Mouse (Mus musculus) spleen, adult 2 months (tissue): ENCODE data around the gene Gm20721. TPM values are rescaled to one million over a fixed set of nuclear protein-coding genes. Genes with fewer than 3 reads are reported as not detected.
A peak's percentile ranks its signal among the peaks of the same experiment; 100 is the strongest.

Experiments used
- DNase-seq, 2 experiments: peaks; one replicate each; pipeline versions ENCODE4 v3.0.0 to v3.0.0-alpha.2; 2012 to 2021; ENCODE audit warnings: low spot score in 2 of 2, low read depth in 1 of 2
- H3K27ac ChIP-seq: fragments of 200-500 bp; 2 replicates; pipeline ENCODE4 v1.5.1; 2012; ENCODE audit warnings: low read length, inconsistent platforms; ENCODE audit not compliant: insufficient read depth
- H3K27me3 ChIP-seq: fragments of 200-500 bp; 2 replicates; pipeline ENCODE4 v1.6.1; 2012; ENCODE audit warnings: mild to moderate bottlenecking, moderate library complexity, low read length, inconsistent platforms; ENCODE audit not compliant: control insufficient read depth, insufficient read depth
- H3K36me3 ChIP-seq: fragments of 200-500 bp; 2 replicates; pipeline ENCODE4 v1.6.1; 2012; ENCODE audit warnings: mild to moderate bottlenecking, low read length, inconsistent platforms; ENCODE audit not compliant: control insufficient read depth, insufficient read depth
- H3K4me1 ChIP-seq: fragments of 200-500 bp; 2 replicates; pipeline ENCODE4 v1.6.1; 2011; ENCODE audit warnings: inconsistent platforms; ENCODE audit not compliant: control insufficient read depth, insufficient read depth, insufficient read length
- H3K4me3 ChIP-seq: fragments of 200-500 bp; 2 replicates; pipeline ENCODE4 v1.5.1; 2011; ENCODE audit warnings: mild to moderate bottlenecking, inconsistent platforms; ENCODE audit not compliant: insufficient read depth, insufficient read length; ENCODE audit errors: extremely low read depth
- CTCF ChIP-seq: fragments of 200-500 bp; IDR thresholded peaks from 2 replicates; pipeline ENCODE4 v1.5.1; 2011; ENCODE audit warnings: mild to moderate bottlenecking, inconsistent platforms; ENCODE audit not compliant: insufficient read depth, insufficient read length, insufficient replicate concordance; ENCODE audit errors: extremely low read depth
- POLR2A ChIP-seq: fragments of 200-500 bp; IDR thresholded peaks from 2 replicates; pipeline ENCODE4 v1.6.1; 2011; ENCODE audit warnings: low read depth, low read length, inconsistent platforms
- WGBS: fragments of 180-500 bp; shearing (Covaris S2); methylation state at CpG from one replicate; pipeline ENCODE4 v1.1.7; 2018; 5-methylcytosine and 5-hydroxymethylcytosine counted together
- polyA plus RNA-seq: library from polyadenylated mRNA; depleted of rRNA; stranded (reverse); fragments of >200 nt; gene quantifications from 2 replicates; pipeline ENCODE4 v1.2.3, GENCODE M21; 2012

Gene Gm20721
- polyA plus RNA-seq, 1 experiment: 0.09 TPM

DNA sequence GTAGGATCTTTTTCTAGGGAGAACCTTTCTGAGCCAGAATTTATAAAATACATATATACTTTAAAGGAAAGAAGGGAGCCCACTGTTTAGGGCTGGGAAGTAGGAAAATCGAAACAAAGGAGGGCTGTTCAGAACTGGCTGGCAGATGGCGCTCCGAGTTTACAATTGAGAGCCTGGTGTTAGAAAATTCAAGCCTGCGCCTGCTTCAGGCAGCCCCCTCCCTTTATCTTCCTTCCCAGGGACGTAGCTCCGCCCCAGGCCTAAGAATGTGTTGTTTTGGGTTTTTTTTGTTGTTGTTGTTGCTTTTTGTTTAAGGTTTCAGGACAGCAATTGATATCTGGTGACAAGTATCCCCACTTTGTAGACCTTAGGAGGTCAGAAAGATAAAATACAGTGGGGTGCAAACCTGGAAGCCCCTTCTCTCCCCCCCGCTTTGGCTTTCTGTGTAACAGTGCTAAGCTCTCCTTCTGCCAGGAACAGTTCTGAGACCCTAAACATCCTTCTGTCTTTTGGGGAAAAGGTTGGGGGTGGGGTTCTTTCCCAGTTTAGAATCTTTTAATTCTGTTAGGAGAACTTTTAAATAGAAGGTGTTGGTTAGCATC, 35.5 kb downstream of the Gm20721 start:
- Histone ChIP-seq H3K36me3 (no peaks in the 10 kb centered on the region), H3K4me3 (no peak overlapping the region), H3K27me3 (no peaks in the 10 kb centered on the region), H3K27ac (no peak overlapping the region), H3K4me1 (no peaks in the 10 kb centered on the region)
- TF ChIP-seq POLR2A (no peak), CTCF (peak; percentile 69; the same call in 1 of the 2 replicates)
- WGBS: 18% methylated on average over 7 of the region's 7 CpGs
- DNase-seq: peak in 1 of 2 experiments; percentile 55

DNA sequence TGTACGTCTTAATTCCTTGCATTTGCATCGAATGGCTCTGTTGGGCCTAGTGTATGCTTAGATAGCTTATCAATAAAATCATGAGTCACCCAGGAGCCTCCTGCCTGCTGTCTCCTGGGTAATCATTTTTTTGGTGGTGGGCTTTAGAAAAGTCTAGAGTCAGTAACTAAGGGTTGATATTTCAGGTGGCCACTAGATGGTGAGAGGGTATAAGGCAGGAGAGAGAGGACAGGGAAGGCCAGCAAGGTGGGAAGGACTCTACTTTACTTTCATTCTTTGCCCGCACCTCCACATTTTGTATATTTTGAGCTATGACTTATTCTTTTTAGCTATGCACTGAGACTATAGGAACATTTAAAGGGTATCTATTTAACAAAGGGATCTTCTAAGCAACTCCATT, 38.6 kb downstream of the Gm20721 start:
- no peaks in the 10 kb centered on the region for H3K4me1 ChIP-seq
- no peak for DNase-seq
- H3K4me3 ChIP-seq: no peak overlapping the region
- 80% methylated on average over 3 of the region's 3 CpGs for whole genome bisulfite sequencing
- H3K27ac ChIP-seq: no peak overlapping the region
- H3K27me3 ChIP-seq: no peaks in the 10 kb centered on the region
- TF ChIP-seq CTCF (no peak), POLR2A (no peak)
- H3K36me3 ChIP-seq: no peaks in the 10 kb centered on the region

DNA sequence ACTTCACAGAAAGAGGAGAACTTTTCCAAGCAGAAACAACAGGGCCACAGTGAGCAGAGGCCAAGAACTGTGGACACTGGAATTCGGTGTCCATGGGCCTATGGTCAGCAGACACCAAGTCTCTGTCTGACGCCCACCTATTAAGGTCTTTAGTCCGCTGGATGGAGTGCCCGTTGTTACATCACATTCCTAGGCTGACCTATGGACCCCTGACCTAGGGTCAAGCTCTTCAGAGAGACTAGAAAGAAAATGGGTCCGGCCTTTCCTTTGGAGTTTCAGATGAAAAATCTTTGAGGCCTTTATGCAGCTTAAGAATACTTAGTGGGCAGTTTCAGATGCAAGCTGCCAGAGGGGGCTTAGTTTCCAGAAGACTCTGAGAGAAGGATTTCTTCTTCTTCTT, 40.9 kb downstream of the Gm20721 start:
- no peak overlapping the region for H3K4me3 ChIP-seq
- no peak overlapping the region for H3K27ac ChIP-seq
- no peaks in the 10 kb centered on the region for H3K4me1 ChIP-seq
- no peak for TF ChIP-seq CTCF
- no peak for DNase-seq
- H3K36me3 ChIP-seq: no peaks in the 10 kb centered on the region
- H3K27me3 ChIP-seq: no peaks in the 10 kb centered on the region
- WGBS: 71% methylated on average over 5 of the region's 5 CpGs

DNA sequence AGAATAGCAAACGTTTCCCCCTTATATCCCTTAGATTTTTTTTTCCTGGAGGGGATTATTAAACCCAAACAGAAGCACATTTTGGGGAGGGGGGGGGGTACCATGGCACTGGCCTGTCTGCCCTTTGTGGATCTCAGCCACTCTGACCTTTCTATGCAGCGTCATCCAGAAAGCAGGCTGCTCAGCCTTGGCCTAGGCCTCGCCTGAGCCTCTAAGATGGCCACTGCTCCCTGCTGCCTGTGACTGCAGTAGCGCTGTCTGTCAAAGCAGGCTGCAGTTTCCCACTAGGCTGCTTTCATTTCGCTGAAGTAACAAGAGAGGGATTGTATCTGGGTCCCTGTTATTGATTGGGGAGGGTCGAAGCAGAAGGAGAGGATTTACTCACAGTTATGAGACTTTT, 44.0 kb downstream of the Gm20721 start:
- 89% methylated on average over 6 of the region's 6 CpGs for WGBS
- H3K4me3 ChIP-seq: no peak overlapping the region
- no peak for DNase-seq
- no peaks in the 10 kb centered on the region for H3K36me3 ChIP-seq
- H3K4me1 ChIP-seq: peaks cover 3% of the 10 kb centered on the region; the same call in 1 of the 2 replicates
- peaks cover 10% of the 10 kb centered on the region for H3K27me3 ChIP-seq
- no peak overlapping the region for H3K27ac ChIP-seq
- TF ChIP-seq POLR2A (no peak), CTCF (no peak)

DNA sequence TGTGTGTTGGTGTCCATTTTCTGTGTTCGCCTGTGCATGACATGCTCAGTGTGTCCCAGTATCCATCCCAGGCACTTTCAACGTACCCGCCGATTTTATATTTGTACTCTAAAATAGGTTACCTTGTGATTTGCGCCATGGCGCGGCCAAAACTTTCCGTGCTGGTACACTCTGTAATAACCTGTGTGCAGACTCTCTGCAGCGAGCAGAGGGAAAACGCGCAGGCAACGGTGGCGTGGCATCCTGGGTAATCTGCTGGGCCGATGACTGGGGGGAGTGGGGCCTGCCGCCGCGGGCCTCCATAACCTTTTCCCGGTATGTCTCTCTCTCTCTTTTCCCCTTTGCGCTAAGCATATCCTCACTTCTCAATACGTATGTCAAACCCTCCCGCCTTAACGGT, 45.8 kb downstream of the Gm20721 start:
- Histone ChIP-seq H3K36me3 (no peaks in the 10 kb centered on the region), H3K27me3 (peaks cover 10% of the 10 kb centered on the region), H3K4me1 (peaks cover 3% of the 10 kb centered on the region; the same call in 1 of the 2 replicates), H3K4me3 (no peak overlapping the region), H3K27ac (no peak overlapping the region)
- 58% methylated on average over 22 of the region's 22 CpGs for WGBS
- no peak for DNase-seq
- no peak for TF ChIP-seq POLR2A

DNA sequence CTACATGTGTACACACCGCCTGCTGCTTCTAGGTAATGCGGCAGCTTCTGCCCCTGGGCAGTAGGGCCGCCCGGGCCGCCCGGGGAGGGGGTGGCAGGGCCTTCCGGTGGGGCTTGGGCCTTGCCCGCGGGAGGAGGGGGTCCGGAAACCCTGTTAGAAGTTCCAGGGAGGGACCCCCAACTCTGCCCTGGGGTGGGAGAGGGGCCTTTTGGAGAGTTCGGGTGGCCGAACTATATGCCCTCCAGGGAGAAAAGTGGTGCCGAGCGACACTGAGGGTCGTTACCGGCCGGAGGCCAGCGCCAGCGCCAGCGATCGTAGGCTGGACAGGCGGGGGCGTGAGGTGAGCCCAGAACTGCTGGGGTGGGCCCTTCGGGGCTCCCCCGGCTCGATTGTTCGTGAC, 46.3 kb downstream of the Gm20721 start:
- H3K27ac ChIP-seq: no peak overlapping the region
- H3K4me1 ChIP-seq: peaks cover 3% of the 10 kb centered on the region; the same call in 1 of the 2 replicates
- TF ChIP-seq CTCF: no peak
- no peak for TF ChIP-seq POLR2A
- DNase-seq: no peak
- no peaks in the 10 kb centered on the region for H3K36me3 ChIP-seq
- H3K4me3 ChIP-seq: no peak overlapping the region
- peaks cover 10% of the 10 kb centered on the region for H3K27me3 ChIP-seq
- WGBS: 49% methylated on average over 27 of the region's 27 CpGs

DNA sequence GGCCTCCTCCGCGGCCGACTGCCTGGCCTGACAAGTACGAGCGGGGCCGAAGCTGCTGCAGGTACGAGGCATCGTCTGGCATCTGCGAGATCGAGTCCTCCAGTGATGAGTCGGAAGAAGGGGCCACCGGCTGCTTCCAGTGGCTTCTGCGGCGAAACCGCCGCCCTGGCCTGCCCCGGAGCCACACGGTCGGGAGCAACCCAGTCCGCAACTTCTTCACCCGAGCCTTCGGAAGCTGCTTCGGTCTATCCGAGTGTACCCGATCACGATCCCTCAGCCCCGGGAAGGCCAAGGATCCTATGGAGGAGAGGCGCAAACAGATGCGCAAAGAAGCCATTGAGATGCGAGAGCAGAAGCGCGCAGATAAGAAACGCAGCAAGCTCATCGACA, 46.7 kb downstream of the Gm20721 start:
- Histone ChIP-seq H3K4me3 (no peak overlapping the region), H3K27me3 (peaks cover 10% of the 10 kb centered on the region), H3K4me1 (peaks cover 3% of the 10 kb centered on the region; the same call in 1 of the 2 replicates), H3K27ac (no peak overlapping the region), H3K36me3 (no peaks in the 10 kb centered on the region)
- no peak for DNase-seq
- 51% methylated on average over 34 of the region's 34 CpGs for WGBS
- TF ChIP-seq CTCF (no peak), POLR2A (no peak)
